Mouse (Mus musculus) ES-E14 (cell line): ENCODE data around the gene Vps36.

Source experiments
- HCFC1 ChIP-seq: IDR thresholded peaks from 2 replicates; pipeline ENCODE4 v1.6.1; 2012; ENCODE audit warnings: low read length, inconsistent platforms, borderline replicate concordance; ENCODE audit not compliant: insufficient read depth
- ZNF384 ChIP-seq: IDR thresholded peaks from 2 replicates; pipeline ENCODE4 v1.6.1; 2012; ENCODE audit warnings: low read depth, low read length, inconsistent platforms

- no peak for TF ChIP-seq ZNF384
- TF ChIP-seq HCFC1, result no peak
These were observed 5.3 kb downstream of the Vps36 start for GRCm38 (mm10) chr8:22197914-22198313.
